Mouse (Mus musculus): ENCODE results near the gene Zp1. TPM values are rescaled to one million over a fixed set of nuclear protein-coding genes. Genes with fewer than 3 reads are reported as not detected.
A peak's percentile ranks its signal among the peaks of the same experiment; 100 is the strongest.

Gene Zp1
- polyA plus RNA-seq, 1 experiment from 2014 or later, result not detected

DNA sequence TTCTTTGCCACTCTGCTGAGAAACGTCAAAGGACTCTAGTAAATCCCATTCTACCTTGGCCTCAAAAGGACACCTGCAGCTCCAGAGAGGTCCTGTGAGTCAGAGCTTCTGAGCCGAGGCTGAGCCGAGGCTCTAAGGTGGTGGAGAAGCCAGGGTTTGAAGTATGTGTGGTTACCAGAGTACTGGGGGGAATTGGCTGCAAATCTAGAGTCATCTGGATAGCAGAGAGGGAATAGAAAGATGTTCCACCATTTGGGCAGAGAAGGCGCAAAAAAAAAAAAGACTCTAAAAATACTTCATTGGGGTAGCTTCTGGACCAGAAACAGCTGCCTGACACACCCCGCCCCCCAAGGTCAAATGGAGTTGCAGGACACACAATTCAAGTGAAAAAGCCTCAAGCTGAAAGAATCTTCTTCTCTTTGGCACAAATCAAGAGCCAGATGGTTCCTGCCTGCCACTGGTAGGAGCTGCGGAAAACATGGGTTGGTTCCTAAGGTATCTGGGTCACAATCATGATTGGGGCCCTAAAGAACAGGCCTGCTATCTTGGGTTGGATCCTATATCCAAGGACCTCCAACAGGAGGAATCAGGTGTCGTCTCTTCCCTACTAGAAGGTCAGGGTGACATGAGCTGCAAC is 42.1 kb downstream of the Zp1 start:
- no peak overlapping the region for H3K4me2 ChIP-seq (replicated peaks; ENCODE audit: low read depth, low read length)
- H3K4me3 ChIP-seq (ENCODE audit: low read depth, low read length), result no peak overlapping the region
- no peaks in the 10 kb centered on the region for H3K36me3 ChIP-seq (ENCODE audit: control insufficient read depth, insufficient read depth, low read length)
- peaks cover 5% of the 10 kb centered on the region for H3K4me1 ChIP-seq (replicated peaks; ENCODE audit: control insufficient read depth, insufficient read depth, low read length)
- WGBS, result 94% methylated on average over 7 of the region's 7 CpGs
- H3K9ac ChIP-seq (ENCODE audit: low read depth, low read length), result no peak overlapping the region
- ATAC-seq (ENCODE audit: low FRiP score), result no peak
- no peak for DNase-seq (ENCODE audit: low spot score)
- H3K27ac ChIP-seq (ENCODE audit: low read depth, low read length), result no peak overlapping the region
- no peaks in the 10 kb centered on the region for H3K27me3 ChIP-seq (ENCODE audit: control insufficient read depth, insufficient read depth, low read length)
- H3K9me3 ChIP-seq (ENCODE audit: control insufficient read depth, low read length), result no peaks in the 10 kb centered on the region

- WGBS, result 81% methylated on average over 14 of the region's 14 CpGs
- Histone ChIP-seq H3K4me2 (replicated peaks; ENCODE audit: low read depth, low read length) (no peak overlapping the region), H3K36me3 (ENCODE audit: control insufficient read depth, insufficient read depth, low read length) (peaks cover 4% of the 10 kb centered on the region; the same call in 1 of the 2 replicates), H3K27ac (ENCODE audit: low read depth, low read length) (no peak overlapping the region), H3K4me3 (ENCODE audit: low read depth, low read length) (no peak overlapping the region), H3K9ac (ENCODE audit: low read depth, low read length) (no peak overlapping the region), H3K4me1 (replicated peaks; ENCODE audit: control insufficient read depth, insufficient read depth, low read length) (0 out of 2 replicates have a peak, but pooled peaks cover 4% of the 10 kb centered on the region), H3K27me3 (ENCODE audit: control insufficient read depth, insufficient read depth, low read length) (no peaks in the 10 kb centered on the region), H3K9me3 (ENCODE audit: control insufficient read depth, low read length) (no peaks in the 10 kb centered on the region)
- DNase-seq (ENCODE audit: low spot score) (no peak), ATAC-seq (ENCODE audit: low FRiP score) (no peak)
These were observed 49.0 kb downstream of the Zp1 start for GRCm38 (mm10) chr19:10871328-10871961.

- H3K4me1 ChIP-seq (replicated peaks; ENCODE audit: control insufficient read depth, insufficient read depth, low read length), result 0 out of 2 replicates have a peak, but pooled peaks cover 4% of the 10 kb centered on the region
- WGBS, result 84% methylated on average over 3 of the region's 3 CpGs
- ATAC-seq (ENCODE audit: low FRiP score), result no peak
- DNase-seq (ENCODE audit: low spot score), result no peak
- no peak overlapping the region for H3K4me3 ChIP-seq (ENCODE audit: low read depth, low read length)
- H3K36me3 ChIP-seq (ENCODE audit: control insufficient read depth, insufficient read depth, low read length), result peaks cover 8% of the 10 kb centered on the region; the same call in 1 of the 2 replicates
- no peak overlapping the region for H3K9ac ChIP-seq (ENCODE audit: low read depth, low read length)
- H3K27me3 ChIP-seq (ENCODE audit: control insufficient read depth, insufficient read depth, low read length), result no peaks in the 10 kb centered on the region
- H3K4me2 ChIP-seq (replicated peaks; ENCODE audit: low read depth, low read length), result no peak overlapping the region
- H3K27ac ChIP-seq (ENCODE audit: low read depth, low read length), result no peak overlapping the region
- no peaks in the 10 kb centered on the region for H3K9me3 ChIP-seq (ENCODE audit: control insufficient read depth, low read length)
These were observed 49.8 kb downstream of the Zp1 start for GRCm38 (mm10) chr19:10870676-10871075.

DNA sequence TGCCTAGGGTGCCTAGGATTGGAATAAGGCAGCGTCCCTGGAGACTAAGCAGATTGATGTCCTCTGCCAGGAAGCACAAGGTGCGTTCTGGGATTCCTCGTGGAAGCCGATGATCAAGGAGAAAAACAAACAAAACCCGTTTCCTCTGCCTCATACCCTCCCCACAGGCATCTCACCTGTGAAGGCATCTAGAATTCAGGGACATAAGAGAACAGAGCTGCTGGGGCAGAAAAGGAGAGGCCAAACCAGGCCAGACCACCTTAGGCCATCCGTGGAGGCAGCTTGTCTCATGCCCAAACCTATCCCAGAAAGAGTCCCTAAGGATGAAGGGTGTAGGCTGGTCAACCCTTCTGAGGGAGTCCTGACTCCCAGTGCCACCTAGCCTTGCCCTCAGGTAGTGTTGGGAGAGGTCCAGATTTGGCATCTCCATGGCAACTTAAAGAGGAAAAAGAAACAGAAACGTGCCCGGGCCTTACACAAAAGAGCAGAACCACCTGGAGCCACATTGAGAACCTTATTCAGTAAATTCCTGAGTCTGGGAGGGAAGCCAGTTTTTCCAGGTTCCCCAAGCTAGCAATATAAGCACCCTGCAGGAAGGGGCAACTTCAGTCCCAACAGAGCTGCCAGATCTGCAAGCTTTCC is 50.4 kb downstream of the Zp1 start, which contains the start of gene Tmem132a:
TSS of gene Tmem132a (minus strand) at position 55 of the 642 bp plus-strand sequence.
- Histone ChIP-seq H3K9ac (ENCODE audit: low read depth, low read length) (peak within 1 kb of the TSS; percentile 86), H3K4me3 (ENCODE audit: low read depth, low read length) (peak within 1 kb of the TSS; percentile 75), H3K9me3 (ENCODE audit: control insufficient read depth, low read length) (no peaks in the 10 kb centered on the region), H3K4me2 (replicated peaks; ENCODE audit: low read depth, low read length) (peak within 1 kb of the TSS; percentile 87), H3K27ac (ENCODE audit: low read depth, low read length) (peak within 1 kb of the TSS; percentile 91), H3K4me1 (replicated peaks; ENCODE audit: control insufficient read depth, insufficient read depth, low read length) (0 out of 2 replicates have a peak, but pooled peaks cover 4% of the 10 kb centered on the region), H3K27me3 (ENCODE audit: control insufficient read depth, insufficient read depth, low read length) (no peaks in the 10 kb centered on the region), H3K36me3 (ENCODE audit: control insufficient read depth, insufficient read depth, low read length) (peaks cover 10% of the 10 kb centered on the region; the same call in 1 of the 2 replicates)
- ATAC-seq (ENCODE audit: low FRiP score), result peak; percentile 58
- 5% methylated on average over 8 of the region's 8 CpGs for WGBS
- no peak for DNase-seq (ENCODE audit: low spot score)

- peak; percentile 96 for ATAC-seq (ENCODE audit: low FRiP score)
- Histone ChIP-seq H3K36me3 (ENCODE audit: control insufficient read depth, insufficient read depth, low read length) (peaks cover 10% of the 10 kb centered on the region; the same call in 1 of the 2 replicates), H3K4me1 (replicated peaks; ENCODE audit: control insufficient read depth, insufficient read depth, low read length) (0 out of 2 replicates have a peak, but pooled peaks cover 4% of the 10 kb centered on the region), H3K9me3 (ENCODE audit: control insufficient read depth, low read length) (no peaks in the 10 kb centered on the region), H3K9ac (ENCODE audit: low read depth, low read length) (peak overlapping the region; percentile 86), H3K4me3 (ENCODE audit: low read depth, low read length) (peak overlapping the region; percentile 75), H3K27me3 (ENCODE audit: control insufficient read depth, insufficient read depth, low read length) (no peaks in the 10 kb centered on the region), H3K4me2 (replicated peaks; ENCODE audit: low read depth, low read length) (peak overlapping the region; percentile 87), H3K27ac (ENCODE audit: low read depth, low read length) (peak overlapping the region; percentile 91)
- WGBS, result under 1% methylated on average over 42 of the region's 43 CpGs
- DNase-seq (ENCODE audit: low spot score), result peak; percentile 92
These were observed 51.1 kb downstream of the Zp1 start for GRCm38 (mm10) chr19:10869241-10869885.

DNA sequence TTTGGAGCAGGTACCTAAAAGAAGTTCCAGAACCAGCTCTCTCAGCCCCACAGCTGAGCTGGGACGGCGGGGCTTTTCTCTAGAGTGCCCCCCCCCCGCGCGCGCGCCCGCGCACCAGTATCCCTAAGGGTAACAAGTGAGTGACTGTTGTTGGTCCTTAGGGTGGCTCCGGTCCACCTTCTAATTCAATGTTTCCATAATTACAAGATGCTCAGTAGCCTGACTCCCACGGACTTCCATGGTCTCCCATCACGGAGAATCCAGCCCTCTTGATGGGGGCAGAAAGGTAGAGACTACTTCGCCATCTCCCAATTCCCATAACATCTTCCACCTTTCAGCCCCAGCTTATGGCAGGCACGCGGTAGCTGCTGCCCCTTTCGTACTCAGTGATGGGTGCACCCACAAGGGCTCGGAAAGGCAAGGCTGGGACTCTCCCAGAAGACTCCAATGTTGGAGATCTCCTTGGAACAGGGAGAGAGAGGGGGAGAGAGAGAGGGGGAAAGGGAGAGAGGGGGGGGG is 51.8 kb downstream of the Zp1 start:
- H3K36me3 ChIP-seq (ENCODE audit: control insufficient read depth, insufficient read depth, low read length), result peaks cover 10% of the 10 kb centered on the region; the same call in 1 of the 2 replicates

DNA sequence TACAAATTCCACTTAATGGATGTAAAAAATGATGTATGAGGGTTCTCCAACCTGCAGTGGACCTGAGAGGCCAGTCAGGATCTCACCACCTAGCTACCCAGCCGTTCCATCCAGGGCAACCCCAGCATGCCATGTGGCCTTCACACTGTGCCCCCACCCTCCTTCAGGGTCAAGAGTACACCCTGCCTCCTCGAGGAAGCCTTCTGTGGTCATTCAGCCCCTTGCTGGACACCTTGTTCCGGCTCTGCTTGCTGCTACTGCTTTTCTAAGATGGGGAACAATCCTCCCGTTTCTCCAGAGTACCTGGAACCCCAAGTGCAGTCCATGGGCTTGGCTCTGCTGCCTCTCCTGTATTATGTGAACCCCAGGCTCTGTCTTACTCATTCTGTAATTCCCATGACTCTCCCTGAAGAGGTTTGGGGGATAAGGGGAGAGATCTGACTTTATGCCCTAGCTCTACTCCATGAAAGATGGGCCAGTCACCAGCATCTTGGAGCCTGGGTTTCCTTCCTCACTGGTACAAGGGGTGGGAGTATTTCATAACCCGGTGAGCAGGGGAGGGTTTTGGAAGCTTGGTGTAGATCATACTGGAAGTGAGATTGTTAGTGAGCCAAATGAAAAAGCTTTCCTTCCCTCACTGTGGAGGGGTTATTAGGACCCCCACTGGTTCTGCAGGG is 52.3 kb downstream of the Zp1 start:
- 31% methylated on average over 5 of the region's 5 CpGs for WGBS
- Histone ChIP-seq H3K9ac (ENCODE audit: low read depth, low read length) (peak overlapping the region; percentile 86), H3K36me3 (ENCODE audit: control insufficient read depth, insufficient read depth, low read length) (peaks cover 11% of the 10 kb centered on the region; the same call in 1 of the 2 replicates), H3K9me3 (ENCODE audit: control insufficient read depth, low read length) (no peaks in the 10 kb centered on the region), H3K27ac (ENCODE audit: low read depth, low read length) (no peak overlapping the region), H3K4me1 (replicated peaks; ENCODE audit: control insufficient read depth, insufficient read depth, low read length) (0 out of 2 replicates have a peak, but pooled peaks cover 4% of the 10 kb centered on the region), H3K4me3 (ENCODE audit: low read depth, low read length) (peak overlapping the region; percentile 75), H3K4me2 (replicated peaks; ENCODE audit: low read depth, low read length) (peak overlapping the region; percentile 87), H3K27me3 (ENCODE audit: control insufficient read depth, insufficient read depth, low read length) (no peaks in the 10 kb centered on the region)
- ATAC-seq (ENCODE audit: low FRiP score) (no peak), DNase-seq (ENCODE audit: low spot score) (no peak)

More for the DNA sequence above, 51.8 kb downstream of the Zp1 start:
- H3K4me1 ChIP-seq (replicated peaks; ENCODE audit: control insufficient read depth, insufficient read depth, low read length), result 0 out of 2 replicates have a peak, but pooled peaks cover 4% of the 10 kb centered on the region
- ATAC-seq (ENCODE audit: low FRiP score) (peak; percentile 38), DNase-seq (ENCODE audit: low spot score) (no peak)
- H3K9me3 ChIP-seq (ENCODE audit: control insufficient read depth, low read length), result no peaks in the 10 kb centered on the region
- H3K4me2 ChIP-seq (replicated peaks; ENCODE audit: low read depth, low read length), result peak overlapping the region; percentile 87
- peak overlapping the region; percentile 91; the same call in 1 of the 2 replicates for H3K27ac ChIP-seq (ENCODE audit: low read depth, low read length)
- H3K27me3 ChIP-seq (ENCODE audit: control insufficient read depth, insufficient read depth, low read length), result no peaks in the 10 kb centered on the region
- peak overlapping the region; percentile 86 for H3K9ac ChIP-seq (ENCODE audit: low read depth, low read length)
- peak overlapping the region; percentile 75 for H3K4me3 ChIP-seq (ENCODE audit: low read depth, low read length)
- under 1% methylated on average over 17 of the region's 17 CpGs for WGBS

DNA sequence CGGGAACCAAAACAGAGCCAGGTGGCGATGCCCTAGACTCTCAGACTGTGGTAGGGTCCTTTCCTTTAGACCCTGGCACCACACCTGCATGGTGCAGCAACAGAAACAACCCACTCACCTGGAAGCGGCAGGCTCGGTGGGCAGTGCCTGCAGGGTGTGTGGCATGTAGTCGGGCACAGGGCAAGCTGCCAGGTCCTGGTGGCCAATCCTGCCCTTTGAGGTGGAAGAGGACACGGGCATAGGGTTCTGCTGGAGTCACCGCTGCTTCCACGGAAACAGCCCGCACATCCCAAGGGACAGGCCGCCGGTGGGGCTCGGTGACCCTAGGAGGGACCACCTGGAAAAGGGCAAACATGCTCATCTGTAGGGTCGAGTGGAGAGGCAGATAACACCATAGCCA is 54.1 kb downstream of the Zp1 start:
- Histone ChIP-seq H3K27me3 (ENCODE audit: control insufficient read depth, insufficient read depth, low read length) (no peaks in the 10 kb centered on the region), H3K4me1 (replicated peaks; ENCODE audit: control insufficient read depth, insufficient read depth, low read length) (0 out of 2 replicates have a peak, but pooled peaks cover 4% of the 10 kb centered on the region), H3K36me3 (ENCODE audit: control insufficient read depth, insufficient read depth, low read length) (peaks cover 25% of the 10 kb centered on the region), H3K27ac (ENCODE audit: low read depth, low read length) (no peak overlapping the region), H3K4me2 (replicated peaks; ENCODE audit: low read depth, low read length) (no peak overlapping the region), H3K9ac (ENCODE audit: low read depth, low read length) (no peak overlapping the region), H3K4me3 (ENCODE audit: low read depth, low read length) (no peak overlapping the region), H3K9me3 (ENCODE audit: control insufficient read depth, low read length) (no peaks in the 10 kb centered on the region)
- ATAC-seq (ENCODE audit: low FRiP score) (no peak), DNase-seq (ENCODE audit: low spot score) (no peak)
- WGBS, result 88% methylated on average over 13 of the region's 13 CpGs
